Mouse (Mus musculus): ENCODE results near the gene Nmnat2.

- no peak for TF ChIP-seq CTCF (IDR thresholded peaks at IDR 0.05; ENCODE audit: extremely low read depth, insufficient read depth, insufficient read length, insufficient replicate concordance)
- TF ChIP-seq POLR2A (IDR thresholded peaks at IDR 0.05; ENCODE audit: low read depth, low read length), result no peak
These were observed 120.4 kb downstream of the Nmnat2 start for GRCm38 (mm10) chr1:153075087-153075736.

Data from spleen, adult 2 months (tissue).